Mouse (Mus musculus): ENCODE data around the gene Alk. TPM values are rescaled to one million over a fixed set of nuclear protein-coding genes. Genes with fewer than 3 reads are reported as not detected.

Gene Alk
- total and polyA plus RNA-seq, 2 experiments: not detected

- DNase-seq (ENCODE audit: extremely low read depth, low read depth, low spot score): no peak
- Histone ChIP-seq H3K27ac (replicated peaks; ENCODE audit: insufficient read depth, low read depth, low read length) (no peak overlapping the region), H3K4me1 (ENCODE audit: control insufficient read depth, insufficient read depth, low read length) (no peaks in the 10 kb centered on the region), H3K79me2 (ENCODE audit: control insufficient read depth, insufficient read depth, low read length) (no peaks in the 10 kb centered on the region), H3K36me3 (ENCODE audit: control insufficient read depth, insufficient read depth, low read length) (no peaks in the 10 kb centered on the region), H3K4me3 (ENCODE audit: insufficient read depth, low read depth, low read length) (no peak overlapping the region), H3K27me3 (ENCODE audit: control insufficient read depth, insufficient read depth, low read length) (peaks cover 5% of the 10 kb centered on the region), H3K9ac (ENCODE audit: low read depth, low read length) (no peak overlapping the region)
- WGBS: 59% methylated on average over 3 of the region's 3 CpGs
- TF ChIP-seq POLR2A (IDR thresholded peaks at IDR 0.05; ENCODE audit: extremely low read depth, insufficient read depth, low read length) (no peak), CTCF (IDR thresholded peaks at IDR 0.05; ENCODE audit: low read depth, low read length) (no peak)
Observed at GRCm38 (mm10) chr17:71980518-71981145, 623.8 kb downstream of the Alk start.

GRCm38 (mm10) chr17:71979137-71979536 is 625.3 kb downstream of the Alk start:
- Histone ChIP-seq H3K79me2 (ENCODE audit: control insufficient read depth, insufficient read depth, low read length) (no peaks in the 10 kb centered on the region), H3K27ac (replicated peaks; ENCODE audit: insufficient read depth, low read depth, low read length) (no peak overlapping the region), H3K4me1 (ENCODE audit: control insufficient read depth, insufficient read depth, low read length) (no peaks in the 10 kb centered on the region), H3K4me3 (ENCODE audit: insufficient read depth, low read depth, low read length) (no peak overlapping the region), H3K27me3 (ENCODE audit: control insufficient read depth, insufficient read depth, low read length) (peaks cover 5% of the 10 kb centered on the region), H3K9ac (ENCODE audit: low read depth, low read length) (no peak overlapping the region), H3K36me3 (ENCODE audit: control insufficient read depth, insufficient read depth, low read length) (no peaks in the 10 kb centered on the region)
- WGBS: 77% methylated on average over 8 of the region's 8 CpGs
- no peak for DNase-seq (ENCODE audit: extremely low read depth, low read depth, low spot score)
- TF ChIP-seq CTCF (IDR thresholded peaks at IDR 0.05; ENCODE audit: low read depth, low read length) (no peak), POLR2A (IDR thresholded peaks at IDR 0.05; ENCODE audit: extremely low read depth, insufficient read depth, low read length) (no peak)

- Histone ChIP-seq H3K9ac (ENCODE audit: low read depth, low read length) (no peak overlapping the region), H3K4me1 (ENCODE audit: control insufficient read depth, insufficient read depth, low read length) (no peaks in the 10 kb centered on the region), H3K4me3 (ENCODE audit: insufficient read depth, low read depth, low read length) (no peak overlapping the region), H3K79me2 (ENCODE audit: control insufficient read depth, insufficient read depth, low read length) (no peaks in the 10 kb centered on the region), H3K27ac (replicated peaks; ENCODE audit: insufficient read depth, low read depth, low read length) (no peak overlapping the region), H3K36me3 (ENCODE audit: control insufficient read depth, insufficient read depth, low read length) (no peaks in the 10 kb centered on the region), H3K27me3 (ENCODE audit: control insufficient read depth, insufficient read depth, low read length) (peaks cover 5% of the 10 kb centered on the region)
- 88% methylated on average over 4 of the region's 4 CpGs for WGBS
- no peak for DNase-seq (ENCODE audit: extremely low read depth, low read depth, low spot score)
- TF ChIP-seq CTCF (IDR thresholded peaks at IDR 0.05; ENCODE audit: low read depth, low read length) (no peak), POLR2A (IDR thresholded peaks at IDR 0.05; ENCODE audit: extremely low read depth, insufficient read depth, low read length) (no peak)
Observed at GRCm38 (mm10) chr17:71976661-71977060, 627.8 kb downstream of the Alk start.

DNA sequence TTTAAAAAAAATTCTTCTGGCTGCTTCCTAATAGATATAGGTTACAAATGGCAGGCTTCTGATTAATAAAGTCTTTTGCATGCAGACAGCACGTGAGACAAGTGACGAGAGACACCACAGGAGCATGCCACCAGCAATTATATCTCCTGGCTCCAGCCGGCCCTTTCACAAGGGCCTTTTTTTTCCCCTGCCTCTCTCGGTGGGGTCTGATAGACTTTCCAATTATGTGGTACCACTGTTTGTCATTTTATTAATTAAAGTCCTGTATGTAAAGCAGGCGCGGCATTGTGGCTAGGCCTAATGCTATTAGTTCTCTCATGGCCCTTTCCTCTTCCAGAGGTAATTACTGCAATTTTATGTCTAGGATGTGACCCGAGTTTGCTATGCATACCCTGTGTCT is 630.7 kb downstream of the Alk start:
- Histone ChIP-seq H3K4me1 (ENCODE audit: control insufficient read depth, insufficient read depth, low read length) (no peaks in the 10 kb centered on the region), H3K4me3 (ENCODE audit: insufficient read depth, low read depth, low read length) (no peak overlapping the region), H3K36me3 (ENCODE audit: control insufficient read depth, insufficient read depth, low read length) (no peaks in the 10 kb centered on the region), H3K9ac (ENCODE audit: low read depth, low read length) (no peak overlapping the region), H3K27me3 (ENCODE audit: control insufficient read depth, insufficient read depth, low read length) (peaks cover 2% of the 10 kb centered on the region), H3K79me2 (ENCODE audit: control insufficient read depth, insufficient read depth, low read length) (no peaks in the 10 kb centered on the region), H3K27ac (replicated peaks; ENCODE audit: insufficient read depth, low read depth, low read length) (no peak overlapping the region)
- no peak for DNase-seq (ENCODE audit: extremely low read depth, low read depth, low spot score)
- WGBS: 85% methylated on average over 7 of the region's 7 CpGs
- no peak for TF ChIP-seq POLR2A (IDR thresholded peaks at IDR 0.05; ENCODE audit: extremely low read depth, insufficient read depth, low read length)
- no peak for TF ChIP-seq CTCF (IDR thresholded peaks at IDR 0.05; ENCODE audit: low read depth, low read length)

GRCm38 (mm10) chr17:71967356-71967755 is 637.1 kb downstream of the Alk start:
- no peak for TF ChIP-seq CTCF (IDR thresholded peaks at IDR 0.05; ENCODE audit: low read depth, low read length)
- no peak for TF ChIP-seq POLR2A (IDR thresholded peaks at IDR 0.05; ENCODE audit: extremely low read depth, insufficient read depth, low read length)
- 80% methylated on average over 12 of the region's 12 CpGs for WGBS
- H3K27ac ChIP-seq (replicated peaks; ENCODE audit: insufficient read depth, low read depth, low read length): no peak overlapping the region
- no peaks in the 10 kb centered on the region for H3K36me3 ChIP-seq (ENCODE audit: control insufficient read depth, insufficient read depth, low read length)
- no peaks in the 10 kb centered on the region for H3K27me3 ChIP-seq (ENCODE audit: control insufficient read depth, insufficient read depth, low read length)
- no peaks in the 10 kb centered on the region for H3K4me1 ChIP-seq (ENCODE audit: control insufficient read depth, insufficient read depth, low read length)
- no peak overlapping the region for H3K9ac ChIP-seq (ENCODE audit: low read depth, low read length)
- no peak overlapping the region for H3K4me3 ChIP-seq (ENCODE audit: insufficient read depth, low read depth, low read length)
- no peak for DNase-seq (ENCODE audit: extremely low read depth, low read depth, low spot score)
- no peaks in the 10 kb centered on the region for H3K79me2 ChIP-seq (ENCODE audit: control insufficient read depth, insufficient read depth, low read length)

- Histone ChIP-seq H3K27ac (replicated peaks; ENCODE audit: insufficient read depth, low read depth, low read length) (no peak overlapping the region), H3K36me3 (ENCODE audit: control insufficient read depth, insufficient read depth, low read length) (no peaks in the 10 kb centered on the region), H3K4me1 (ENCODE audit: control insufficient read depth, insufficient read depth, low read length) (no peaks in the 10 kb centered on the region), H3K79me2 (ENCODE audit: control insufficient read depth, insufficient read depth, low read length) (no peaks in the 10 kb centered on the region), H3K9ac (ENCODE audit: low read depth, low read length) (no peak overlapping the region), H3K27me3 (ENCODE audit: control insufficient read depth, insufficient read depth, low read length) (no peaks in the 10 kb centered on the region), H3K4me3 (ENCODE audit: insufficient read depth, low read depth, low read length) (no peak overlapping the region)
- peak; percentile 53 for TF ChIP-seq CTCF (IDR thresholded peaks at IDR 0.05; ENCODE audit: low read depth, low read length)
- TF ChIP-seq POLR2A (IDR thresholded peaks at IDR 0.05; ENCODE audit: extremely low read depth, insufficient read depth, low read length): no peak
- no peak for DNase-seq (ENCODE audit: extremely low read depth, low read depth, low spot score)
- 53% methylated on average over 9 of the region's 9 CpGs for WGBS
Observed at GRCm38 (mm10) chr17:71965733-71966606, 638.5 kb downstream of the Alk start.
